Mouse (Mus musculus): ENCODE measurements around the gene Abcd1. TPM values are rescaled to one million over a fixed set of nuclear protein-coding genes. Genes with fewer than 3 reads are reported as not detected.
A peak's percentile ranks its signal among the peaks of the same experiment; 100 is the strongest.
"Not testable (repeated sequence)": the region's sequence is repeated elsewhere in the genome, so short reads cannot be mapped to it uniquely, and the experiment has no call there.

Gene Abcd1
- polyA plus RNA-seq, 1 experiment from 2014 or later = 11.1 TPM

- no peaks in the 10 kb centered on the region for H3K4me1 ChIP-seq
- H3K27me3 ChIP-seq = no peaks in the 10 kb centered on the region
- ATAC-seq (replicated peaks) = no peak
- H3K9ac ChIP-seq (replicated peaks) = no peak overlapping the region
- H3K4me2 ChIP-seq (replicated peaks) = no peak overlapping the region
- H3K36me3 ChIP-seq = no peaks in the 10 kb centered on the region
- no peaks in the 10 kb centered on the region for H3K9me3 ChIP-seq
- no peak overlapping the region for H3K27ac ChIP-seq (replicated peaks)
- no peak overlapping the region for H3K4me3 ChIP-seq
- WGBS = 89% methylated on average over 1 of the region's 1 CpGs
Measured at GRCm38 (mm10) chrX:73700472-73700871, 15.9 kb upstream of the Abcd1 start.

GRCm38 (mm10) chrX:73715476-73716108 lies 805 bp upstream of the Abcd1 start:
- ATAC-seq (replicated peaks) = 0 out of 2 replicates have a peak, but pooled peaks have one; percentile 7
- 21% methylated on average over 21 of the region's 21 CpGs for WGBS

GRCm38 (mm10) chrX:73716709-73717545 lies 530 bp downstream of the Abcd1 start:
- H3K27me3 ChIP-seq = no peaks in the 10 kb centered on the region
- H3K4me2 ChIP-seq (replicated peaks) = peak overlapping the region; percentile 64
- no peaks in the 10 kb centered on the region; the same call in 1 of the 2 replicates for H3K36me3 ChIP-seq
- 34% methylated on average over 30 of the region's 30 CpGs for WGBS
- peak overlapping the region; percentile 52 for H3K9ac ChIP-seq (replicated peaks)
- H3K9me3 ChIP-seq = no peaks in the 10 kb centered on the region
- peak; percentile 42 for ATAC-seq (replicated peaks)
- peaks cover 37% of the 10 kb centered on the region for H3K4me1 ChIP-seq
- H3K27ac ChIP-seq (replicated peaks) = peak overlapping the region; percentile 85
- H3K4me3 ChIP-seq = peak overlapping the region; percentile 51

More at GRCm38 (mm10) chrX:73715476-73716108, 805 bp upstream of the Abcd1 start:
- peak overlapping the region; percentile 48 for H3K9ac ChIP-seq (replicated peaks)
- no peaks in the 10 kb centered on the region for H3K27me3 ChIP-seq
- H3K4me1 ChIP-seq = peaks cover 37% of the 10 kb centered on the region
- no peaks in the 10 kb centered on the region for H3K9me3 ChIP-seq
- H3K4me3 ChIP-seq = peak overlapping the region; percentile 51
- H3K4me2 ChIP-seq (replicated peaks) = peak overlapping the region; percentile 64
- no peaks in the 10 kb centered on the region; the same call in 1 of the 2 replicates for H3K36me3 ChIP-seq
- H3K27ac ChIP-seq (replicated peaks) = peak overlapping the region; percentile 85

GRCm38 (mm10) chrX:73717667-73718066 lies 1.3 kb downstream of the Abcd1 start:
- H3K27me3 ChIP-seq = no peaks in the 10 kb centered on the region
- H3K27ac ChIP-seq (replicated peaks) = no peak overlapping the region
- WGBS = 71% methylated on average over 11 of the region's 11 CpGs
- H3K4me1 ChIP-seq = peaks cover 37% of the 10 kb centered on the region
- no peak for ATAC-seq (replicated peaks)
- H3K4me2 ChIP-seq (replicated peaks) = peak overlapping the region; percentile 64
- no peaks in the 10 kb centered on the region for H3K9me3 ChIP-seq
- H3K4me3 ChIP-seq = no peak overlapping the region
- 0 out of 2 replicates have a peak overlapping the region, but pooled peaks have one; percentile 52 for H3K9ac ChIP-seq (replicated peaks)
- no peaks in the 10 kb centered on the region for H3K36me3 ChIP-seq

DNA sequence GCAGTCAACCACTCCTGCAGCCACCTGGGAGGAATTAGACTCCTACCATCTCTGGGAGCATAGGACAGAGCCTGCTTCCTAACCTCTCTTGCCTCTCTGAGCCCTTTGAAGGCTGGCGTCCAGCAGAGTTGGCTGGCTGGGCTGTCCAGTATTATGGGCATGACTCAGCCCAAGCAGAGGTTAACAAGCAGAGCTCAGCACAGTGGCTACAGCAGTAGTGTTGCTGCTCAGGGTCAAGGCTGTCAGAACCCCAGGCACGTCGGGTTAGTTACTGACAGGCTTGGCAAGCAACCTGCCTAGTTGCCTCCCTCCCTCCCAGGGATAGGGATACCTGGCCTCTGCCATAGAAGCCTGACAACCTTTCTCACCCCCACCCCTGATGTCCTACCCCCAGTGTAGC lies 1.9 kb downstream of the Abcd1 start:
- H3K4me1 ChIP-seq = peaks cover 37% of the 10 kb centered on the region
- H3K4me2 ChIP-seq (replicated peaks) = peak overlapping the region; percentile 64; the same call in 1 of the 2 replicates
- no peak overlapping the region for H3K9ac ChIP-seq (replicated peaks)
- WGBS = 45% methylated on average over 3 of the region's 3 CpGs
- H3K9me3 ChIP-seq = no peaks in the 10 kb centered on the region
- no peak for ATAC-seq (replicated peaks)
- H3K27me3 ChIP-seq = no peaks in the 10 kb centered on the region
- no peak overlapping the region for H3K27ac ChIP-seq (replicated peaks)
- no peaks in the 10 kb centered on the region for H3K36me3 ChIP-seq
- H3K4me3 ChIP-seq = no peak overlapping the region

DNA sequence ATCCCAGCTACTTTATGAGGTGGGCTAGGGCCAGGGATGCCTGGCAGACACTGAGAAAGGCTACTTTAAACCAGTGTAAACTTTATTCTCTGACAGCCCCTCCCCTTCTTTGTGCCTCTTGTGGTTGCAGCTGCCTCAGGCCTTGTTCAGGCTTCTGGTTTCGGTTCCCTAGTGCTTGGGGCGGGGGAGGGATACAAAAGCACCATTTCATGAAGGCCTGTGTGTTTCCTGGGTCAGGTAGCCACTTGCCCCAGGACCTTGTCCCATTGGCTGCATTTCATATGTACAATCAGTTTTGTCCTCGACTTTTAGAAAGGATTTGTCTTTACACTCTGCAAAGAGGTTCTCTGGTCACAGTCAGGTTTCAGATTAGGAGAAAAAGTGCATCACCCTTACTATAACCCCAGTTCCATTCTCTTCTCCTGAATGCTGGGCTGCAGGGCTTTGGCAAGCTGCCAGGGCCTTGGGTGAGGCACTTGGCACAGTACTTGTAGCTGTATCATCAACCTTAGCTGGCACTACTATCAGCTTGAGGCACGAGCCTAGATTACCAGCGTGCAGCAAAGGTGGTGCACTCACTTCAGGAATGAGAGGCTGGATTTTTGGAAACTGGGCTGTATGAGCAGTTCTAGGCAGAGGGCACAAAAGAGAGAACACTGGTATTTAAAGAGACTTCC lies 2.4 kb downstream of the Abcd1 start:
- H3K36me3 ChIP-seq = no peaks in the 10 kb centered on the region
- peaks cover 37% of the 10 kb centered on the region for H3K4me1 ChIP-seq
- 0 out of 2 replicates have a peak overlapping the region, but pooled peaks have one; percentile 1 for H3K4me2 ChIP-seq (replicated peaks)
- no peak overlapping the region for H3K27ac ChIP-seq (replicated peaks)
- WGBS = 36% methylated on average over 5 of the region's 5 CpGs
- no peaks in the 10 kb centered on the region for H3K9me3 ChIP-seq
- ATAC-seq (replicated peaks) = no peak
- H3K4me3 ChIP-seq = no peak overlapping the region
- no peak overlapping the region for H3K9ac ChIP-seq (replicated peaks)
- H3K27me3 ChIP-seq = no peaks in the 10 kb centered on the region

DNA sequence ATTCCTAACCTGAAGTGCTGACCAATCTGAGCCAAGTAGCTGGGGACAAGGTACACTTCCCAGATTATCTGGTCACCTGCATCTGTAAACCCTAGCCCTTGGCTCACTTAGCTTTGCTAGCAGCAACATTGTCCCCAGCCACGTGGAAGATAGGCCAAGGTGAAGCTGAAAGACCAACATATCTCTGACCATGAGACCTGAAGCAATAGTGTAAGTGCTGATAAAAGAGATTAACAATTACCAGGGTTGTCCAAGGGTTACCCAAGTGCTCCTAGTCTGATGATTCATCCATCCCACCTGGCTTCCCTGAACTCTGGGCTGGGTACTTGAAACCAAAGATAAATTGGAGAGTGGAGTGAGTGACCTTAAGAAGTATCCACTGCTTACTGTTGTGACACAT lies 14.5 kb downstream of the Abcd1 start:
- ATAC-seq (replicated peaks) = no peak

DNA sequence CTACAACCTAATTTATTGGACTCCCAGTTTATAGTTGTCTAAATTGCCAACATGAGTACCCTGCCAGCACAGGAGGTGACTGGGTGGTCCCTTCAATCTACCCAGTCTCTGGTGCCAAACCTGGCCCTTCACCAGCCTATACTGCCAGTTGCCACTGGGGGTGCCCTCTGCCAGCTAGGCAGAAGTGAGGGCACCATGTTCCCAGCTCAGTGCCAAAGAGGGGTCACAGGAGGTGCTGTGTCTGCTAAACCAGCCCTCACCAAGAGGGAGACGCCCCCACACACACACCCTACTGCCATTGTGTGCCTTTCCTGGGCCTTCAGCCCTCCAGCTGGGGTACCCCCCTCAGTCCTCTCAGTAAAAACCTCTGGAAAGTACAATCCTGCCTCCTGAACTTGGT lies 21.8 kb downstream of the Abcd1 start:
- H3K27me3 ChIP-seq = no peaks in the 10 kb centered on the region
- WGBS = 84% methylated on average over 1 of the region's 1 CpGs
- H3K4me1 ChIP-seq = no peaks in the 10 kb centered on the region
- no peak overlapping the region for H3K4me2 ChIP-seq (replicated peaks)
- no peaks in the 10 kb centered on the region for H3K9me3 ChIP-seq
- no peak for ATAC-seq (replicated peaks)
- no peak overlapping the region for H3K9ac ChIP-seq (replicated peaks)
- H3K27ac ChIP-seq (replicated peaks) = no peak overlapping the region
- no peak overlapping the region for H3K4me3 ChIP-seq
- no peaks in the 10 kb centered on the region for H3K36me3 ChIP-seq

More for the DNA sequence above, 14.5 kb downstream of the Abcd1 start:
- no peaks in the 10 kb centered on the region for H3K9me3 ChIP-seq
- H3K4me2 ChIP-seq (replicated peaks) = no peak overlapping the region
- H3K4me1 ChIP-seq = no peaks in the 10 kb centered on the region
- no peak overlapping the region for H3K27ac ChIP-seq (replicated peaks)
- no peaks in the 10 kb centered on the region for H3K27me3 ChIP-seq
- H3K4me3 ChIP-seq = no peak overlapping the region
- peaks cover 4% of the 10 kb centered on the region; the same call in 1 of the 2 replicates for H3K36me3 ChIP-seq
- H3K9ac ChIP-seq (replicated peaks) = no peak overlapping the region
- 50% methylated on average over 1 of the region's 1 CpGs for WGBS

DNA sequence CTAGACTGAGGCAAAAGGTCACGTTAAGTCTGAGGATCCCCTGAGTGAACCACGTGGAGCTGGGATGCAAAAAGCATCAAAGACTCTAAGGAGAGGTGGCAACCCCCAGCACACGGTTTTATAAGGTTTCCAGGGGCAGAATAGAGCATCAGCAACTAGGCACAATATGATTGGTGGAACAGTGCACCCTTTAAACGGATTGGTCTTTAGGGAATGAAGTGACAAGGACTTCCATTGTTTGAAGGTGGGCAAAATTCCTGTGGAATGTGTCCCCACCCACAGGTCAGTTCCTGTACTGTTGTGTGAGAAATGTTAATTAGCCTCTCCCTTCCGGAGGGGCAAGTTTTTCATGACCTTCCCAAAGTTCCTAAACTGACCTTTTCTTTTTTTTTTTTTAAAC lies 22.8 kb downstream of the Abcd1 start:
- H3K9ac ChIP-seq (replicated peaks) = no peak overlapping the region
- ATAC-seq (replicated peaks) = no peak
- no peaks in the 10 kb centered on the region for H3K27me3 ChIP-seq
- no peaks in the 10 kb centered on the region for H3K36me3 ChIP-seq
- H3K9me3 ChIP-seq = no peaks in the 10 kb centered on the region
- 64% methylated on average over 5 of the region's 5 CpGs for WGBS
- H3K27ac ChIP-seq (replicated peaks) = no peak overlapping the region
- H3K4me1 ChIP-seq = no peaks in the 10 kb centered on the region
- H3K4me3 ChIP-seq = no peak overlapping the region
- no peak overlapping the region for H3K4me2 ChIP-seq (replicated peaks)

- H3K36me3 ChIP-seq; H3K4me3 ChIP-seq; H3K9me3 ChIP-seq; H3K4me1 ChIP-seq; H3K9ac ChIP-seq (replicated peaks); H3K27me3 ChIP-seq; H3K4me2 ChIP-seq (replicated peaks); H3K27ac ChIP-seq (replicated peaks); ATAC-seq (replicated peaks): not testable (repeated sequence)
- WGBS = 94% methylated on average over 7 of the region's 7 CpGs
Measured at GRCm38 (mm10) chrX:73739841-73740240, 23.4 kb downstream of the Abcd1 start.

DNA sequence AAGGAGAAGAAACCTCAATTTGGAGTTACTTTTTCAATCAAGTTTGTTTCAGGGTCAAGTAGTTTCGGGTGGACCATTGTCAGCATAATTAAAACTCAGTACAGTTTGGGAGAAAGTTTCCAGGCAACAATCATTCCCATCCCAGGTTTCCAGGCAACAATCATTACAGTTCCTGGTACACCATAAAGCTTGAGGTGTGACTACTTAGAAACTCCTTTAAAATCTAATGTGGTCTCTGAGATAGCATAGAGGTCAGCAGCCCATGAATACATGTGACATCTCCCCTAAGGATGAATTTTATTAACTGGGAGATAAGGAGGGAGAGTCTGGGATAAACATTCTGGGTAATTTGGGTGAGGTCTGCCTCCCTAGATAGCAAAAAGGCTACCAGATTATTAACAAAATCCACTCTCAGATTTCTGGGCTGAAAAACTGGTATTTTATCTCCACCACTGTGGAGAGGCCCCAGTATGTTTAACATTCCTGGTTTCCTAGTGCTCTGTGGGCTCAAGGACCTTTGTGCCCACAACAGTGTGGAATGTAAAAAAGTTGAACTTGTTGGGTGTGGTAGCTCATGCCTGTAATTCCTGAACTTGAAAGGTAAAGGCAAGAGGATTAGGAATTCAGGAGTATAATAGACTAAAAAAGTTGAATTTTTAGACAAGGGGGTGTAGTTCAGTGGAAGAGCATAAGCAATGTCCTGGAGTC lies 28.5 kb downstream of the Abcd1 start:
- Histone ChIP-seq H3K4me3 (no peak overlapping the region), H3K27me3 (no peaks in the 10 kb centered on the region), H3K4me1 (no peaks in the 10 kb centered on the region), H3K9ac (replicated peaks) (no peak overlapping the region), H3K9me3 (no peaks in the 10 kb centered on the region), H3K4me2 (replicated peaks) (no peak overlapping the region), H3K27ac (replicated peaks) (no peak overlapping the region), H3K36me3 (no peaks in the 10 kb centered on the region)
- WGBS = 87% methylated on average over 1 of the region's 1 CpGs
- ATAC-seq (replicated peaks) = no peak
